Mouse (Mus musculus): Measurements from ENCODE around the gene Nosip.
"Not testable (repeated sequence)": the region's sequence is repeated elsewhere in the genome, so short reads cannot be mapped to it uniquely, and the experiment has no call there.

Nosip gene

GRCm38 (mm10) chr7:45112529-45112928 lies 50.3 kb downstream of the Nosip start:
- ATAC-seq (ENCODE audit: low TSS enrichment), result no peak

GRCm38 (mm10) chr7:45113476-45113875 lies 51.2 kb downstream of the Nosip start:
- ATAC-seq (ENCODE audit: low TSS enrichment), result no peak

- ATAC-seq (ENCODE audit: low TSS enrichment), result no peak
Measured at GRCm38 (mm10) chr7:45117566-45117965, 55.3 kb downstream of the Nosip start.

GRCm38 (mm10) chr7:45118336-45118735 lies 56.1 kb downstream of the Nosip start:
- ATAC-seq (ENCODE audit: low TSS enrichment), result no peak

GRCm38 (mm10) chr7:45119780-45120709 lies 57.8 kb downstream of the Nosip start:
- ATAC-seq (ENCODE audit: low TSS enrichment), result no peak

- no peak for ATAC-seq (ENCODE audit: low TSS enrichment)
Measured at GRCm38 (mm10) chr7:45121404-45121803, 59.2 kb downstream of the Nosip start.

GRCm38 (mm10) chr7:45121966-45122365 lies 59.7 kb downstream of the Nosip start:
- ATAC-seq (ENCODE audit: low TSS enrichment), result no peak

- no peak for ATAC-seq (ENCODE audit: low TSS enrichment)
Measured at GRCm38 (mm10) chr7:45122561-45123185, 60.4 kb downstream of the Nosip start.

GRCm38 (mm10) chr7:45123186-45123570 lies 60.9 kb downstream of the Nosip start:
- no peak for ATAC-seq (ENCODE audit: low TSS enrichment)

- ATAC-seq (ENCODE audit: low TSS enrichment), result peak; percentile 73
Measured at GRCm38 (mm10) chr7:45124224-45125143, 62.3 kb downstream of the Nosip start, which contains the start of gene Rps11. Gene Rps11, minus strand, starts transcription at chr7:45124439.

GRCm38 (mm10) chr7:45125144-45125600 lies 62.9 kb downstream of the Nosip start:
- ATAC-seq (ENCODE audit: low TSS enrichment), result no peak

GRCm38 (mm10) chr7:45125649-45126048 lies 63.4 kb downstream of the Nosip start:
- not testable (repeated sequence) for ATAC-seq (ENCODE audit: low TSS enrichment)

GRCm38 (mm10) chr7:45126147-45126843 lies 64.1 kb downstream of the Nosip start:
- ATAC-seq (ENCODE audit: low TSS enrichment), result no peak

GRCm38 (mm10) chr7:45126844-45127699 lies 64.8 kb downstream of the Nosip start:
- ATAC-seq (ENCODE audit: low TSS enrichment), result no peak
